Mouse (Mus musculus) embryonic facial prominence, embryonic 15.5 days (tissue): ENCODE results near the gene Man1b1. TPM values are rescaled to one million over a fixed set of nuclear protein-coding genes. Genes with fewer than 3 reads are reported as not detected.

Experiments
- ATAC-seq: fragments of 200-750 bp; cut with Nextera tagmentation; 2 replicates; pipeline ENCODE4 v1.8.0; 2017; ENCODE audit warnings: low read depth, moderate TSS enrichment; ENCODE audit not compliant: insufficient number of reproducible peaks, low FRiP score, low TSS enrichment
- H3K27ac ChIP-seq: fragments of 300-500 bp; sonication (generic); replicated peaks from 2 replicates; pipeline ENCODE4 v1.5.1; 2015; ENCODE audit warnings: mild to moderate bottlenecking, inconsistent platforms
- H3K27me3 ChIP-seq: fragments of 300-500 bp; sonication (generic); 2 replicates; pipeline ENCODE4 v1.6.1; 2015; ENCODE audit warnings: inconsistent platforms
- H3K36me3 ChIP-seq: fragments of 300-500 bp; sonication (generic); 2 replicates; pipeline ENCODE4 v1.6.1; 2015; ENCODE audit warnings: mild to moderate bottlenecking, inconsistent platforms
- H3K4me1 ChIP-seq: fragments of 300-500 bp; sonication (generic); 2 replicates; pipeline ENCODE4 v1.6.1; 2015; ENCODE audit warnings: inconsistent platforms
- H3K4me2 ChIP-seq: fragments of 300-500 bp; sonication (generic); replicated peaks from 2 replicates; pipeline ENCODE4 v1.6.1; 2015; ENCODE audit warnings: mild to moderate bottlenecking, inconsistent platforms
- H3K4me3 ChIP-seq: fragments of 300-500 bp; sonication (generic); replicated peaks from 2 replicates; pipeline ENCODE4 v1.5.1; 2015; ENCODE audit warnings: mild to moderate bottlenecking, inconsistent platforms
- H3K9ac ChIP-seq: fragments of 300-500 bp; sonication (generic); 2 replicates; pipeline ENCODE4 v1.6.1; 2015; ENCODE audit warnings: inconsistent platforms
- H3K9me3 ChIP-seq: fragments of 300-500 bp; sonication (generic); replicated peaks from 2 replicates; pipeline ENCODE4 v1.6.1; 2016; ENCODE audit warnings: inconsistent platforms
- WGBS: fragments of 180-500 bp; shearing (Covaris S2); methylation state at CpG from one replicate; pipeline ENCODE4 v1.1.7; 2015; 5-methylcytosine and 5-hydroxymethylcytosine counted together
- polyA plus RNA-seq: library from polyadenylated mRNA; unstranded; fragments of >200 nt; fragmentation: Nextera tagmentation; extraction: Ambion mirVana; gene quantifications from 2 replicates; pipeline ENCODE4 v1.2.1, GENCODE M21; 2015

The Man1b1 gene
- polyA plus RNA-seq, 1 experiment from 2014 or later: 54.4 TPM

DNA sequence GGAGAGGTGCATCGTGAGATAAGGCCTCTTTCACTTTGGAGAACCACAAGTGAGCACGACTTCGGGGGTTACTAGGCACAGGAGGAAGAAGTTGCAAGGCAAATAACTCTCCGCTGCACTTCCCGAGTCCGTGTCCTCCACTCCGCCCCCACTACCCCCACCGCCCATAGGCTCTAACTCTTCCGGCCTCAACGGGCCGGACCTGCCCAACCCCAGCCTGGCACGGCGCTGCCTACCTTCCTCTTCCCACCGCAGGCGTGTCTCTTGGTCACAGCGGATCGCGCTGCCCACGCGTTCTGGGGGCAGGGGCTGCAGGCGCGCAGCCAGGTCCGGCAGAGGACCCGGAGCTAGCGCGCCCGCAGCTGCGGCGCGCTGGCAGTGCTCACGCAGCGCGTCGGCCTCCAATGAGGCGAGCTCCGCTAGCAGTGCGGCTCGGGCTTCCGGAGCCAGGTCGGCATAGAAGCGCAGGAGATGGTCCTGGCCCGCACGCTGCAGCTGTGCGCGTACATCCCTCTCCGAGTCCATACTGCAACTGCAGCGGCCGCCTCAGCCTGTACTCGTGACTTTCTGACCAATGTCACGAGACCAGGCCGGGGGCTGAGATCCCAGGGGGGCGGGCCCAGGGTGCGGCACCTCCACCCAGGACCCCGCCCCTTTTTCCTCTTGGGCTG lies 33.1 kb downstream of the Man1b1 start, which contains the start of gene Uap1l1:
TSS of gene Uap1l1 (minus strand) at position 592 of the 671 bp plus-strand sequence.
- peaks cover 10% of the 10 kb centered on the region for H3K27me3 ChIP-seq
- H3K4me2 ChIP-seq: peak within 1 kb of the TSS; percentile 98
- peaks cover 18% of the 10 kb centered on the region; the same call in 1 of the 2 replicates for H3K4me1 ChIP-seq
- H3K27ac ChIP-seq: no peak within 1 kb of the TSS; the same call in 1 of the 2 replicates
- no peaks in the 10 kb centered on the region; the same call in 1 of the 2 replicates for H3K36me3 ChIP-seq
- under 1% methylated on average over 54 of the region's 54 CpGs for WGBS
- H3K9ac ChIP-seq: peak within 1 kb of the TSS; percentile 70
- H3K9me3 ChIP-seq: no peaks in the 10 kb centered on the region
- ATAC-seq: peak; percentile 84
- H3K4me3 ChIP-seq: peak within 1 kb of the TSS; percentile 69

DNA sequence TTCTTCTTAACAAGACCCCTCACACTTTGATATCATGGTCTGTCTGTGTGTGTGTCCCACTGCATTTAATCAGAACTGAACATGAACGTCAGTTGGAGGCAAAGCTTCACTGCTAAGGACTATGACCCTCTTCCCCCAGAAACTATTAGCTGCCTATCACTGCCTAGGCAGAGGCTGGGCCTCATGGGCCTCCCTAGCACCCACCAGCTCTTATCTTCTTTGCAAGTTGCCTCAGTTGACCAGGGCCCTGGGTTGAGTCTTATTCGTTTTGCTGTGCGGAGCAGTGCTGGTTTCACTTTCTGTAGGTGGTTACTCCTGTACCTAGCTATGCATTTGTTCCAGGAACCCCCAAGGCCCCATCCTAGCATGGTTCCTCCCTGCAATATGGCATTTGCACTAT lies 37.9 kb downstream of the Man1b1 start:
- ATAC-seq: no peak
- Histone ChIP-seq H3K36me3 (peaks cover under 1% of the 10 kb centered on the region; the same call in 1 of the 2 replicates), H3K4me2 (no peak overlapping the region), H3K9me3 (no peaks in the 10 kb centered on the region), H3K4me1 (peaks cover 38% of the 10 kb centered on the region), H3K27ac (no peak overlapping the region), H3K9ac (no peak overlapping the region), H3K27me3 (no peaks in the 10 kb centered on the region), H3K4me3 (no peak overlapping the region)
- WGBS: 89% methylated on average over 3 of the region's 3 CpGs

GRCm38 (mm10) chr2:25371764-25372643 lies 39.9 kb downstream of the Man1b1 start, which contains the start of gene Sapcd2:
Gene Sapcd2 (plus strand): TSS chr2:25372321.
- WGBS: under 1% methylated on average over 65 of the region's 65 CpGs
- H3K4me2 ChIP-seq: peak within 1 kb of the TSS; percentile 99
- no peaks in the 10 kb centered on the region for H3K9me3 ChIP-seq
- peak within 1 kb of the TSS; percentile 85 for H3K27ac ChIP-seq
- H3K4me1 ChIP-seq: peaks cover 31% of the 10 kb centered on the region
- peak within 1 kb of the TSS; percentile 71 for H3K4me3 ChIP-seq
- ATAC-seq: peak; percentile 90
- peak within 1 kb of the TSS; percentile 55 for H3K9ac ChIP-seq
- H3K36me3 ChIP-seq: peaks cover 16% of the 10 kb centered on the region
- H3K27me3 ChIP-seq: no peaks in the 10 kb centered on the region

- H3K4me3 ChIP-seq: peak overlapping the region; percentile 71
- WGBS: 1% methylated on average over 42 of the region's 42 CpGs
- peak overlapping the region; percentile 55 for H3K9ac ChIP-seq
- peak overlapping the region; percentile 99 for H3K4me2 ChIP-seq
- no peak overlapping the region for H3K27ac ChIP-seq
- H3K36me3 ChIP-seq: peaks cover 16% of the 10 kb centered on the region
- no peak for ATAC-seq
- H3K27me3 ChIP-seq: no peaks in the 10 kb centered on the region
- H3K9me3 ChIP-seq: no peaks in the 10 kb centered on the region
- H3K4me1 ChIP-seq: peaks cover 31% of the 10 kb centered on the region
Measured at GRCm38 (mm10) chr2:25372644-25373391, 40.7 kb downstream of the Man1b1 start.

GRCm38 (mm10) chr2:25373431-25373830 lies 41.3 kb downstream of the Man1b1 start:
- Histone ChIP-seq H3K27ac (no peak overlapping the region), H3K4me2 (peak overlapping the region; percentile 99), H3K27me3 (no peaks in the 10 kb centered on the region), H3K4me1 (peaks cover 31% of the 10 kb centered on the region), H3K9me3 (no peaks in the 10 kb centered on the region), H3K4me3 (peak overlapping the region; percentile 71), H3K9ac (no peak overlapping the region), H3K36me3 (peaks cover 16% of the 10 kb centered on the region)
- 20% methylated on average over 2 of the region's 2 CpGs for WGBS
- ATAC-seq: no peak

DNA sequence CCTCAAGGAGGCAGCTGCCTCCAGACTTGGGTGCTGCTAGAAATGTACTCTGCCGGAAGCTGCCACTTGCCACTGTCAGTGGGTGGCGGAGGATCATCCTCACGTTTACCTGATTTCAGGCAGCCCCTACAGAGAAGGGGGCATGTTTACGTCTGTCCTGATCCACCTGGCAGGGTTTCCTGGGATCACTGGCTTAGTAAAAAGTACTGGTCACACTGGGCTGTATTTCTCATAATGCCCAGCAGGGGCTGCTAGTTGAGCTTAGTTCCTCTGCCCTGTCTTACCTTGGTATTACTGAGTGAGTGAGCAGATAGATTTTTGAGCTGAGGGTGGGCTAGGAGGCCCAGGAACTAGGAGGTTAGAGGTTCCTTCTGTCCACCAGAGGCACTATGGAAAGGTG lies 44.5 kb downstream of the Man1b1 start:
- no peaks in the 10 kb centered on the region for H3K9me3 ChIP-seq
- 61% methylated on average over 4 of the region's 4 CpGs for WGBS
- H3K9ac ChIP-seq: no peak overlapping the region
- H3K4me1 ChIP-seq: peaks cover 26% of the 10 kb centered on the region
- no peak overlapping the region for H3K4me2 ChIP-seq
- peaks cover 16% of the 10 kb centered on the region for H3K36me3 ChIP-seq
- no peak for ATAC-seq
- no peaks in the 10 kb centered on the region for H3K27me3 ChIP-seq
- H3K27ac ChIP-seq: no peak overlapping the region
- H3K4me3 ChIP-seq: no peak overlapping the region

DNA sequence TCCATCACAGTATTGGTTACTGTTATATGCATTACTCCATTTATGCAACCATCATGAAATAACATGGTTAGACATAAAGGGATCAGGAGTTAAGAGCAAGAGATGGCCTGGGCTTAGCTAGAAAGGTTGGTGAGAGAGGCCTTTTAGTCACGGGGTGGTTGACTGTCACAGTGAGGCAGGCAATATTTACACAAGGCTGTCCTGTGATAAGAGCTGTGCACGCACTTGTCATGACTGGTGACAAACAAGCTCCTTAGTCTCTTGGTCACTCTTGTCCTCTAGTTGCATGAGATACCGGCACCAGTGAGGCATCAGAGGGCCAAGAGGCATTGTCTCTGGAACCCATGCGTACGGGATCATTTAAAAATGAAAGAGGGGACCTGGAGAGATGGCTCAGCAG lies 52.4 kb downstream of the Man1b1 start:
- H3K4me3 ChIP-seq: no peak overlapping the region
- H3K36me3 ChIP-seq: no peaks in the 10 kb centered on the region
- H3K9me3 ChIP-seq: no peaks in the 10 kb centered on the region
- no peaks in the 10 kb centered on the region for H3K4me1 ChIP-seq
- 77% methylated on average over 5 of the region's 5 CpGs for WGBS
- H3K27me3 ChIP-seq: no peaks in the 10 kb centered on the region
- H3K4me2 ChIP-seq: no peak overlapping the region
- ATAC-seq: no peak
- no peak overlapping the region for H3K9ac ChIP-seq
- H3K27ac ChIP-seq: no peak overlapping the region

DNA sequence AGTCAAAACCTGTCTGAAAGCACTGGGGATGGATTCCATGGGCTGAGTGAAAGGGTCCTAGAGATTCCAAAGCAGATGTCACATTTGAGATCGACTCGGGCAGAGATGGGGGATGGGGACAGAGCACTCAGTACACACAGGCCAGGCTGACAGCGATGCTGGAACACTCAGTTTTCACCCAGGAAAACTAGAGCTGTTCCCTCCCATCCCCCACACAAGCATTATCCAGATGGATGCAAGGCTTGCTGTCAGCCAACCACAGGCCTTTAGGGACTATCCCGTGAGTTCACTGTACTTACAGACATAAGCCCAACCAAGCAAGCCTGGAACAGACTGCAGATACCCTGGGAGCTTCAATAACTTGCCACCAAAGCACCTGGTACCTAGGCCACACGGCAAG lies 59.1 kb downstream of the Man1b1 start:
- H3K9me3 ChIP-seq: no peaks in the 10 kb centered on the region
- H3K4me1 ChIP-seq: peaks cover 19% of the 10 kb centered on the region
- no peak overlapping the region for H3K27ac ChIP-seq
- ATAC-seq: no peak
- H3K36me3 ChIP-seq: no peaks in the 10 kb centered on the region
- H3K4me3 ChIP-seq: no peak overlapping the region
- peaks cover 19% of the 10 kb centered on the region for H3K27me3 ChIP-seq
- H3K4me2 ChIP-seq: no peak overlapping the region
- no peak overlapping the region for H3K9ac ChIP-seq
- WGBS: 45% methylated on average over 5 of the region's 5 CpGs

DNA sequence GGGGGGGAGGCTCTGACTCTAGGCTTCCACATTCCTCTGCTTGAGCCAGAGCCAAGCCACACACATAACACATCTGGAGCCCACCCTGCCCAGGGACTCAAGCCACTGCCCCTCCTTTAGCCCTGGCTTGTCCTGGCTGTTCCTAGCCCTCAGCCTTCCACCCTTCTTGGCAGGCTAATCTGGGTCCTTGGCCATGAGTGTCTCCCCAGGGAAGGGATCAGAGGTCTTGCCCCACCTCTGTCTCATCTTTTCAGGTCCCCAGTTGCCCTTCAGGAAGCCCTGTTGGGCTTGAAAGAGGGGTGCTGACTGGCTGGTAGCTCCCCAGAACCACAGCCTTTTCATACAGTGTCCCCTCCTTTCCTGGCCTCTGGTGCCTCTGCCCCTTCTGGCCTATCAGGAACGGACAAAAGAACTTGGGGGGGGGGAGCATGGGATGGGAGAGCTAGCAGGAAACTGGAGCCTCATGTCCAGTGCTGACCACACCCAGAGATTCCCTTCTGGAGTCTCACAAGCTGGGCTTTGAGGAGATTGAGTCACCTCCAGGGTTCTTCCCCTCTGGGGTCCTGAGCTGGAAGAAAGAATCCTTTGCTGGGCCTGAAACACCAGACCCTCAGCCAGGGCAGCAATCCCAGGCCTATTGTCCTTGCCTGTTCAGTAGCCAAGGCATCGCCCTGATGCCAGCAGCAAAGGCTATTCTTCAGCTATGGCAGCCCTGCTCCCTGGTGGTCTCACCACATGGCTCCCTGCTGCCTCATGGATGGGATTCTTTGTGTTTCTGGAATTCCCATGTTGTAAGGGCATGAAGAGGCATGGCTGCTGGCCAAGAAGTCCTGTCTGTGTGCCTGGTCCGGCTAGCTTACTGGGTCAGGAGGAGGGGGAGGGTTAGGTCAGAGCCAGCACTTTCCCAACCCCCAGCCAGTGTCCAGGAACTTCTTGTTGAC lies 62.4 kb downstream of the Man1b1 start:
- H3K4me3 ChIP-seq: no peak overlapping the region
- peaks cover 21% of the 10 kb centered on the region for H3K4me1 ChIP-seq
- peaks cover 52% of the 10 kb centered on the region for H3K27me3 ChIP-seq
- no peaks in the 10 kb centered on the region for H3K9me3 ChIP-seq
- H3K27ac ChIP-seq: no peak overlapping the region
- ATAC-seq: no peak
- 40% methylated on average over 3 of the region's 3 CpGs for whole genome bisulfite sequencing
- no peaks in the 10 kb centered on the region for H3K36me3 ChIP-seq
- no peak overlapping the region for H3K4me2 ChIP-seq
- no peak overlapping the region for H3K9ac ChIP-seq
